Mouse (Mus musculus) heart, embryonic 16.5 days (tissue): ENCODE measurements around the gene Olfr91. TPM values are rescaled to one million over a fixed set of nuclear protein-coding genes. Genes with fewer than 3 reads are reported as not detected.

Source experiments
- ATAC-seq: fragments of 200-750 bp; cut with Nextera tagmentation; replicated peaks from 2 replicates; pipeline ENCODE4 v1.8.0; 2017; ENCODE audit warnings: moderate number of reproducible peaks; ENCODE audit not compliant: insufficient read depth, low FRiP score; ENCODE audit errors: extremely low read depth
- H3K27ac ChIP-seq: fragments of 300-500 bp; sonication (generic); 2 replicates; pipeline ENCODE4 v1.5.1; 2014; ENCODE audit warnings: mild to moderate bottlenecking, low read length, control low read depth, moderate library complexity
- H3K27me3 ChIP-seq: fragments of 300-500 bp; sonication (generic); 2 replicates; pipeline ENCODE4 v1.6.1; 2014; ENCODE audit warnings: low read length, mixed read lengths; ENCODE audit not compliant: control insufficient read depth, insufficient read depth
- H3K36me3 ChIP-seq: fragments of 300-500 bp; sonication (generic); 2 replicates; pipeline ENCODE4 v1.6.1; 2014; ENCODE audit not compliant: control insufficient read depth, insufficient read depth
- H3K4me1 ChIP-seq: fragments of 300-500 bp; sonication (generic); 2 replicates; pipeline ENCODE4 v1.6.1; 2014; ENCODE audit warnings: low read length, mixed read lengths; ENCODE audit not compliant: control insufficient read depth, insufficient read depth
- H3K4me2 ChIP-seq: fragments of 300-500 bp; sonication (generic); 2 replicates; pipeline ENCODE4 v1.6.1; 2014; ENCODE audit warnings: low read depth, mild to moderate bottlenecking, control low read depth, low read length
- H3K4me3 ChIP-seq: fragments of 300-500 bp; sonication (generic); 2 replicates; pipeline ENCODE4 v1.5.1; 2014; ENCODE audit warnings: mild to moderate bottlenecking, control low read depth, low read length
- H3K9ac ChIP-seq: fragments of 300-500 bp; sonication (generic); 2 replicates; pipeline ENCODE4 v1.6.1; 2014; ENCODE audit warnings: low read length, control low read depth
- H3K9me3 ChIP-seq: fragments of 300-500 bp; sonication (generic); replicated peaks from 2 replicates; pipeline ENCODE4 v1.6.1; 2016; ENCODE audit warnings: low read length; ENCODE audit not compliant: control insufficient read depth
- WGBS: fragments of 180-500 bp; shearing (Covaris S2); extraction: QIAGEN DNeasy Blood & Tissue Kit; methylation state at CpG from one replicate; pipeline ENCODE4 v1.1.7; 2014; 5-methylcytosine and 5-hydroxymethylcytosine counted together
- polyA plus RNA-seq: library from polyadenylated mRNA; unstranded; fragments of >200 nt; fragmentation: Nextera tagmentation; extraction: Ambion mirVana; gene quantifications from 2 replicates; pipeline ENCODE4 v1.2.1, GENCODE M21; 2015

The Olfr91 gene
- polyA plus RNA-seq, 1 experiment from 2014 or later: not detected

DNA sequence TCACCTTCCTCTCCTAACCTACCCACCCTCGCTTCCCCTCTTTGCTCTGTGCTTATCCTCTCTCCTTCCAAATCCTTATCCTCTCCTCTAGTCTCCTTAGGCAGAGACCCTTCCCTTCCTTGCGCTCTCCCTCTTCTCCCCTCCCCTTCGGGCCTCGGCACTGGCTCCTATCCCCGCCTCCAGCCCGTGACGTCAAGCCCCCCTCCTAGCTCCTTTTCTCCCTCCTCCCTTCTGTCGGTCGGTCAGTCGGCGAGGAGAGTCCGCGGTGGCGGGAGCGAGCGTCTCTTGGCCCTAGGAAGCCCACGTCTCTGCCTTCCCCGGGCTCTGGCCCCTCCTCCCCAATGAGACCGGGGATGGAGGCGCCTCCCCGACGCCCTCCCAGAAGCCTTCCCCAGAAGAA, 47.7 kb downstream of the Olfr91 start:
- Histone ChIP-seq H3K4me1 (peaks cover 15% of the 10 kb centered on the region), H3K4me2 (peak overlapping the region; percentile 92), H3K36me3 (peaks cover 3% of the 10 kb centered on the region; the same call in 1 of the 2 replicates), H3K9me3 (no peaks in the 10 kb centered on the region), H3K4me3 (peak overlapping the region; percentile 57), H3K27ac (no peak overlapping the region), H3K27me3 (peaks cover 14% of the 10 kb centered on the region), H3K9ac (peak overlapping the region; percentile 69)
- under 1% methylated on average over 22 of the region's 22 CpGs for WGBS
- ATAC-seq: 0 out of 2 replicates have a peak, but pooled peaks have one; percentile 10

DNA sequence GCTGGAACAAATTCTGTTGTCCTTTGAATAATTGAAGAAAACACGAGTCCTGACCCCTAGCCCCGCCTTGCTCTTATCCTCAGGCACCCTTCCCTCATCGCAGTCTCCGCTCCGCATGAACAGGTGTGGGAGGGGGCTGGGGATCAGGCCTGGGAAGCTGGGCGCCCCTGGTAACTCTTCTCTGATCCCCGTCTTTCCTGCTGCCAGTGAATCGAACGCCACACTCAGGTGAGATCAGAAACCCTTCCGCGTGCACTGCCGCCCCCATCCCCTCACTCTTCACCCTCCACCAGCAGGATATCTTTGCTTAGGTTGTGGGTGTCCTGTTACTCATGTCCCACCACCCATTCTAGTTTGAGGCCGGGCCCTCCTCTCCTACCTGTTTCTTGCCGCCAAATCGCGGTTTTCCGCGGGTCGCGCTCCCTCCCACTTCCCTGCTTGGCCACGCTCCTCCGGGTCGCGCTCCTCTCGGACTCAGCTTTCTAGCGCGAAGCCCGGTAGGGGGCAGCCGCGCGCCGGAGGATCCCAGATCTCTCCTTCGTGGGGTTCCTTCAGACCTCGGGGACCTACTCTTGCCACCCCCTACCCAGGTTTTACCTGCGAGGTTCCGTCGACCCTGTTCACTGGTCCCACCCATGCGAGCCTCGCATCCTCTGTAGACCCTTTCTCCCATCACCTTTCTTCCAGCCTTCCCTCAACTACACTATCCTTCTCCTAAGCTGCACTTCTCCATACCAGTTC, 48.3 kb downstream of the Olfr91 start:
- Histone ChIP-seq H3K27me3 (peaks cover 14% of the 10 kb centered on the region), H3K4me2 (peak overlapping the region; percentile 92), H3K4me1 (peaks cover 15% of the 10 kb centered on the region), H3K9me3 (no peaks in the 10 kb centered on the region), H3K4me3 (peak overlapping the region; percentile 57), H3K36me3 (peaks cover 2% of the 10 kb centered on the region; the same call in 1 of the 2 replicates), H3K27ac (no peak overlapping the region), H3K9ac (peak overlapping the region; percentile 69)
- 6% methylated on average over 39 of the region's 39 CpGs for WGBS
- ATAC-seq: no peak

DNA sequence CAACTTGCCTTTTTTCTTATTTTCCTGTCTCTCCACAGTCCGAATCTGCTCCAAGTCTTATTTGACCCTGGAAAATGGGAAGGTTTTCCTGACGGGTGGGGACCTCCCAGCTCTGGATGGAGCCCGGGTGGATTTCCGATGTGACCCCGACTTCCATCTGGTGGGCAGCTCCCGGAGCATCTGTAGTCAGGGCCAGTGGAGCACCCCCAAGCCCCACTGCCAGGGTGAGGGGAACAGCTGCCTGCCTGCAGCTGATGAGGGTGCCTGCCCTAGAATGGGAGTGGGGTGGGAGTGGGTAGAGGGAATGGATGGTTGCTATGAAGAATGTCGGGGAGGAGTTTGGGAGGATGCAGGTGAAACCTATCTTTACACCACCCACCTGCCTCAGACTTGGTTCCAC, 49.7 kb downstream of the Olfr91 start:
- no peak overlapping the region for H3K9ac ChIP-seq
- H3K9me3 ChIP-seq: no peaks in the 10 kb centered on the region
- no peaks in the 10 kb centered on the region for H3K36me3 ChIP-seq
- H3K4me2 ChIP-seq: no peak overlapping the region
- WGBS: 67% methylated on average over 7 of the region's 7 CpGs
- H3K27ac ChIP-seq: no peak overlapping the region
- peaks cover 15% of the 10 kb centered on the region for H3K4me1 ChIP-seq
- H3K27me3 ChIP-seq: peaks cover 14% of the 10 kb centered on the region
- ATAC-seq: no peak
- H3K4me3 ChIP-seq: no peak overlapping the region

DNA sequence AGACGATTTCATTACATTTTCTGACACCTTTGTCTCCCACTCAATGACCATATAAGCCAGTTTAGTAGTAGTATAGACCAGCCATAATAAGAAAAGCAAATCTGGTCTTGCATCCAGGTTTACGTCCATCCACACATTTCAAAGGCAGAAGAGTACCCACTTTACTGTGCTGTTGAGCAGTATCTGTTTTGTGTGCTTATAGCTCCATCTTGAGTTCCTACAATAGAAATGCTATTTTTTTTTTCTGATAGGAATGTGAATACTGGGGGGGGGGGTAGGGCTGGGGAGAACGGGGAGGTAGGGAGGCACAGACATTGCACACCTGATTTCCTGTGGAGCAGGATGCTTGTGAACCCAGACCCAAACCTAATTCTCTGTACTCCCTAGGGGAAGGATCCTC, 50.1 kb downstream of the Olfr91 start:
- H3K9ac ChIP-seq: no peak overlapping the region
- H3K9me3 ChIP-seq: no peaks in the 10 kb centered on the region
- H3K36me3 ChIP-seq: no peaks in the 10 kb centered on the region
- H3K4me1 ChIP-seq: peaks cover 15% of the 10 kb centered on the region
- no peak overlapping the region for H3K27ac ChIP-seq
- no peak overlapping the region for H3K4me3 ChIP-seq
- ATAC-seq: no peak
- H3K27me3 ChIP-seq: peaks cover 14% of the 10 kb centered on the region
- no peak overlapping the region for H3K4me2 ChIP-seq
- 37% methylated on average over 3 of the region's 3 CpGs for WGBS

DNA sequence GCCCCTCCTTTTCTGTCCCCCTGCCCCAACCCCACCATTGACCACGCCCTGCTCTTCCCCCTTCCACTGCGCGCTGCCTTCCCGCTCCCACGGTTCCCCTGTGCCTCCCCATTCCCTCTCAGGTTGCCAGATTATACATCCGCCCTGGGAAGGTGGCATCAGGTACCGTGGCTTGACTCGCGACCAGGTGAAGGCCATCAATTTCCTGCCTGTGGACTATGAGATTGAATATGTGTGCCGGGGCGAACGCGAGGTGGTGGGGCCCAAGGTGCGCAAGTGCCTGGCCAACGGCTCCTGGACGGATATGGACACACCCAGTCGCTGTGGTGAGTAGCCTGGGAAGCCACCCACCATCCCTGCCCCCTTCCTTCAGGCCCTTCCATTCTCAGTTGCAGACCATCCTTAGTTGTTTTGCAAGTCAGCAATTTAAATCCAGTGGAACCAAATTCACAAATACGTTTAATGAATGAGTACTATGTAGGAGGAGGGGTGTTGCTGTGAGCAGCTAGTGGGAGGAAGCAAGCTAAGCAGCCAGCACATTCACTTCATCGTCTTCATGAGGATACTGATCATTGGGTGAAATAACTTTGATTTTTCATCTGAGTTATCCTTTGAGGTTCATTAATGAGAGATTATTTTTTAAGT, 50.6 kb downstream of the Olfr91 start:
- whole genome bisulfite sequencing: 38% methylated on average over 19 of the region's 19 CpGs
- Histone ChIP-seq H3K9me3 (no peaks in the 10 kb centered on the region), H3K27ac (no peak overlapping the region), H3K27me3 (peaks cover 14% of the 10 kb centered on the region), H3K9ac (no peak overlapping the region), H3K4me3 (no peak overlapping the region), H3K4me1 (peaks cover 15% of the 10 kb centered on the region), H3K36me3 (no peaks in the 10 kb centered on the region), H3K4me2 (peak overlapping the region; percentile 92; the same call in 1 of the 2 replicates)
- ATAC-seq: no peak

DNA sequence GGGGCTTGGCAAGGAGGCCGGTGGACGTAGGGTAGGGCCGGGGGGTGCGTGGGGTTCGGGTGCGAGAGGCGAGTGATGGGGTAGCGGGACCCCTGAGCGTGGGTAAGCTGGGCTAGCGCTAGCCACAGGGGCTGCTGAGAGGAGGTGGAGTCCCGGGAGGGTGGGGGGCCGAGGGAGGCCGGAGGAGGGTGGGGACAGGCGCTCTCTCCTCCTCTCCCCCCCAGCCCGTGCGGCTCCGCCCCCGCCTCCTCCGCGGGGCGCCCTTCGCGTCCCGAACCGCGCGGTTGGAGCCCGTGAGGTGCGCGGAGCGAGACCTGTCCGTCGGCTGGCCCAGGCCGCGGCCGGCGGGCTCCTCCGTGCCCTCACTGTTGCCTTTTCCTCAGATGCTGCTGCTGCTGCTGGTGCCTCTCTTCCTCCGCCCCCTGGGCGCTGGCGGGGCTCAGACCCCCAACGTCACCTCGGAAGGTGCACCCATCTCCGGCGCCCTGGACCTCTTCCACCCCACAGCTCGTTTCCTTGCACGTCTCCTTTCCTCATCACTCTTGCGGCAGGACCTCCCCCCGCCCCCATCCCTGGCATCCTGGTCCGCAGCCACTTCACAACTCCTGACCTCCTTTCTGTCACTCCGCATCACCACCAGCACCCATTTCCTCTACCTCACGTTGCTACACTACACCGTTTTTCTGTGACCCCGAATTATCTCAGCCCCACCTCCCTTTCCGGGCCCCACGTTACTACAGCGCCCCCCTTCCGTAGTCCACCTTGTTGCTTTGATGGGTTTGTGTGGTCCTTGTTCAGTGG, 51.6 kb downstream of the Olfr91 start:
- H3K27me3 ChIP-seq: peaks cover 14% of the 10 kb centered on the region
- H3K9ac ChIP-seq: peak overlapping the region; percentile 90
- peaks cover 15% of the 10 kb centered on the region for H3K4me1 ChIP-seq
- under 1% methylated on average over 28 of the region's 58 CpGs for WGBS
- peak overlapping the region; percentile 86 for H3K4me3 ChIP-seq
- H3K27ac ChIP-seq: peak overlapping the region; percentile 63
- peak overlapping the region; percentile 92 for H3K4me2 ChIP-seq
- H3K9me3 ChIP-seq: no peaks in the 10 kb centered on the region
- no peaks in the 10 kb centered on the region for H3K36me3 ChIP-seq
- ATAC-seq: peak; percentile 77

DNA sequence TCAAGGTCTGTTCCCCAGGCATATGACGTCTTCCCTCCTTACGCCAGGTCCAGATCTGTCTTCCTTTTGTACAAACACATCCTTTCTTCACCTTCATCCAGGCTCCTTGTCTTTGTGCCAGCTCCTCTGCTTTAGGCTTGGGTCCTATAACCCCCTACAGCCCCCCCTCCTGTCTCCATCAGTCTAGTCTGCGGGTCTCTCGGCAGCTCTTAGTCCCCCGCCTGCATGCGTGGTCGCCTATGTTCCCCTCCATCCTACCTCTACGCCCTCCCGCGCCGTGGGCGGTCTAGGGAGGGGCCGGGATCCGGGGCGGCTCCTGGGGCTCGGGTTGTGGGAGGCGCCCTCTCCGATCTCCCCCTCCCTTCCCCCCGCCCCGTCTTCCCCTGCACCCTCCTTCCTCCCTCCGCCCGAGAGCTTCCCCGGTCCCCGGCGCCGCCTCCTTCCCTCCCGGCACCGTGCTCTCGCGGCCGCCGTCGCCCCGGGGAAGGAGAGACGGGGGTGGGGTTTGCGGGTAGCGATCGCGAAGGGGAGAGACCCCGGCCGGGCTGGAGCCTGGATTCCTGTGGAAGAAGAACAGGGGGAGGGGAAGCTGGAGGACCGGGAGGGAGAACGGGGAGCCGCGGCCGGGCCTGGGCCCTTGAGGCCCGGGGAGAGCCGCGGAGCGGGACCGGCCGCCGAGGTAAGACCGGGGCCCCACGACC, 52.3 kb downstream of the Olfr91 start, which contains the start of gene Gabbr1:
Gabbr1 (plus strand) TSS at position 356 of the 701 bp plus-strand sequence.
- under 1% methylated on average over 54 of the region's 55 CpGs for WGBS
- Histone ChIP-seq H3K36me3 (no peaks in the 10 kb centered on the region), H3K4me2 (peak within 1 kb of the TSS; percentile 92), H3K9me3 (no peaks in the 10 kb centered on the region), H3K4me3 (peak within 1 kb of the TSS; percentile 86), H3K4me1 (peaks cover 15% of the 10 kb centered on the region), H3K27ac (peak within 1 kb of the TSS; percentile 63), H3K27me3 (peaks cover 14% of the 10 kb centered on the region), H3K9ac (peak within 1 kb of the TSS; percentile 90)
- peak; percentile 91 for ATAC-seq

DNA sequence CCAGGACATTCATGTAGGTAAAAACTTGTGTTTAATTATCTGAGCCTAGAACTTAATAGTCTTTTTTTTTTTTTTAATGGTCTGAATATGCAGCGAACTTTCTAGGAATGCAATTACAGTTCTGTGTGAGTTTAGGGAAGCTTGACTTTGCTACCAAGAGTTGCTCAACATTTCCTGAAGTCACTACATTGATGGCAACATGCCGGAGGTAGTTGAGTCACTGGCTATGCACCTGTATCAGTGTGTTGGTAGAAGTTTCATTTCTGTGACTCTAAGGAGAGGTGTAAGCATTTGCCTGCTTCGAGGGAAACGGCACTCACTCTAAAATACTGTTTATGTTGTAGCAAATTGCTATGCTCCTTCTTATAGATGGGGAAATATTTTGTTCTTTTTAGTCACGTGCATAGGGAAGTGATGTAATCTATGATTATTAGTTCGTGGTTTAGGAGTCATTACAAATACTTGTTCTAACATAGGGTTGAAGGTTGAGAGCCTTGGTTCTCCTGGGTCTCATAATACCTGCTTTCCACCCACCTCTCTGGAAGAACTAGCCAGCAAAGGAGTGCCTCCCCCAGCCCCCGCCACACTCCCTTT, 53.3 kb downstream of the Olfr91 start:
- Histone ChIP-seq H3K36me3 (no peaks in the 10 kb centered on the region), H3K4me2 (no peak overlapping the region), H3K27ac (no peak overlapping the region), H3K27me3 (peaks cover 14% of the 10 kb centered on the region), H3K4me3 (no peak overlapping the region), H3K4me1 (peaks cover 8% of the 10 kb centered on the region), H3K9me3 (no peaks in the 10 kb centered on the region), H3K9ac (no peak overlapping the region)
- WGBS: 68% methylated on average over 7 of the region's 7 CpGs
- ATAC-seq: no peak
